Mouse (Mus musculus): ENCODE data around the gene Kctd21. TPM values are rescaled to one million over a fixed set of nuclear protein-coding genes. Genes with fewer than 3 reads are reported as not detected.
A peak's percentile ranks its signal among the peaks of the same experiment; 100 is the strongest.

Gene Kctd21
- total and polyA plus RNA-seq, 3 experiments: 3.6 to 4.1 (median 3.7) TPM

GRCm38 (mm10) chr7:97312196-97312595 lies 19.9 kb upstream of the Kctd21 start:
- DNase-seq: peak in 1 of 2 experiments; percentile 18
- Histone ChIP-seq H3K27me3 (ENCODE audit: control insufficient read depth, insufficient read depth, low read length) (no peaks in the 10 kb centered on the region), H3K9ac (ENCODE audit: low read depth, low read length) (no peak overlapping the region), H3K4me1 (ENCODE audit: control insufficient read depth, insufficient read depth, low read length) (no peaks in the 10 kb centered on the region), H3K27ac (no peak overlapping the region), H3K4me3 (no peak overlapping the region), H3K36me3 (ENCODE audit: control insufficient read depth, insufficient read depth, low read length) (no peaks in the 10 kb centered on the region), H3K79me2 (replicated peaks; ENCODE audit: control insufficient read depth, insufficient read depth, low read length) (no peaks in the 10 kb centered on the region)
- intact Hi-C loops (cut with DNase I): no loop called here
- WGBS: 79% methylated on average over 17 of the region's 17 CpGs
- TF ChIP-seq POLR2A (IDR thresholded peaks at IDR 0.05; ENCODE audit: insufficient read depth, low read depth, low read length): no peak
- no peak for TF ChIP-seq EP300 (IDR thresholded peaks at IDR 0.05; ENCODE audit: insufficient read depth, low read depth, low read length)
- no peak for TF ChIP-seq CTCF (IDR thresholded peaks at IDR 0.05)

GRCm38 (mm10) chr7:97312856-97313255 lies 19.3 kb upstream of the Kctd21 start:
- 91% methylated on average over 6 of the region's 6 CpGs for WGBS
- H3K9ac ChIP-seq (ENCODE audit: low read depth, low read length): no peak overlapping the region
- H3K4me3 ChIP-seq: no peak overlapping the region
- no peaks in the 10 kb centered on the region for H3K36me3 ChIP-seq (ENCODE audit: control insufficient read depth, insufficient read depth, low read length)
- TF ChIP-seq CTCF (IDR thresholded peaks at IDR 0.05) (no peak), POLR2A (IDR thresholded peaks at IDR 0.05; ENCODE audit: insufficient read depth, low read depth, low read length) (no peak), EP300 (IDR thresholded peaks at IDR 0.05; ENCODE audit: insufficient read depth, low read depth, low read length) (no peak)
- no peak overlapping the region for H3K27ac ChIP-seq
- DNase-seq: peak in 1 of 2 experiments; percentile 12
- intact Hi-C loops (cut with DNase I): no loop called here
- no peaks in the 10 kb centered on the region for H3K4me1 ChIP-seq (ENCODE audit: control insufficient read depth, insufficient read depth, low read length)
- H3K79me2 ChIP-seq (replicated peaks; ENCODE audit: control insufficient read depth, insufficient read depth, low read length): no peaks in the 10 kb centered on the region
- H3K27me3 ChIP-seq (ENCODE audit: control insufficient read depth, insufficient read depth, low read length): no peaks in the 10 kb centered on the region

- Histone ChIP-seq H3K27ac (no peak overlapping the region), H3K4me3 (no peak overlapping the region), H3K4me1 (ENCODE audit: control insufficient read depth, insufficient read depth, low read length) (no peaks in the 10 kb centered on the region), H3K79me2 (replicated peaks; ENCODE audit: control insufficient read depth, insufficient read depth, low read length) (no peaks in the 10 kb centered on the region), H3K36me3 (ENCODE audit: control insufficient read depth, insufficient read depth, low read length) (no peaks in the 10 kb centered on the region), H3K9ac (ENCODE audit: low read depth, low read length) (no peak overlapping the region), H3K27me3 (ENCODE audit: control insufficient read depth, insufficient read depth, low read length) (no peaks in the 10 kb centered on the region)
- TF ChIP-seq POLR2A (IDR thresholded peaks at IDR 0.05; ENCODE audit: insufficient read depth, low read depth, low read length) (no peak), CTCF (IDR thresholded peaks at IDR 0.05) (no peak), EP300 (IDR thresholded peaks at IDR 0.05; ENCODE audit: insufficient read depth, low read depth, low read length) (no peak)
- WGBS: 64% methylated on average over 7 of the region's 7 CpGs
- peak in 1 of 2 experiments; percentile 17 for DNase-seq
- intact Hi-C loops (cut with DNase I): no loop called here
Observed at GRCm38 (mm10) chr7:97313364-97313995, 18.6 kb upstream of the Kctd21 start.

- Histone ChIP-seq H3K4me1 (ENCODE audit: control insufficient read depth, insufficient read depth, low read length) (no peaks in the 10 kb centered on the region), H3K79me2 (replicated peaks; ENCODE audit: control insufficient read depth, insufficient read depth, low read length) (no peaks in the 10 kb centered on the region), H3K4me3 (no peak overlapping the region), H3K27me3 (ENCODE audit: control insufficient read depth, insufficient read depth, low read length) (no peaks in the 10 kb centered on the region), H3K27ac (no peak overlapping the region), H3K9ac (ENCODE audit: low read depth, low read length) (no peak overlapping the region), H3K36me3 (ENCODE audit: control insufficient read depth, insufficient read depth, low read length) (no peaks in the 10 kb centered on the region)
- intact Hi-C loops (cut with DNase I): no loop called here
- DNase-seq: no peak
- TF ChIP-seq EP300 (IDR thresholded peaks at IDR 0.05; ENCODE audit: insufficient read depth, low read depth, low read length) (no peak), POLR2A (IDR thresholded peaks at IDR 0.05; ENCODE audit: insufficient read depth, low read depth, low read length) (no peak), CTCF (IDR thresholded peaks at IDR 0.05) (no peak)
- 72% methylated on average over 5 of the region's 5 CpGs for WGBS
Observed at GRCm38 (mm10) chr7:97314646-97315045, 17.5 kb upstream of the Kctd21 start.

- intact Hi-C loops (cut with DNase I): no loop called here
- TF ChIP-seq CTCF (IDR thresholded peaks at IDR 0.05) (no peak), POLR2A (IDR thresholded peaks at IDR 0.05; ENCODE audit: insufficient read depth, low read depth, low read length) (no peak)
- H3K79me2 ChIP-seq (replicated peaks; ENCODE audit: control insufficient read depth, insufficient read depth, low read length): no peaks in the 10 kb centered on the region
- no peaks in the 10 kb centered on the region for H3K4me1 ChIP-seq (ENCODE audit: control insufficient read depth, insufficient read depth, low read length)
- H3K27ac ChIP-seq: no peak overlapping the region
- H3K9ac ChIP-seq (ENCODE audit: low read depth, low read length): no peak overlapping the region
- no peak overlapping the region for H3K4me3 ChIP-seq
- H3K27me3 ChIP-seq (ENCODE audit: control insufficient read depth, insufficient read depth, low read length): no peaks in the 10 kb centered on the region
- WGBS: 82% methylated on average over 6 of the region's 6 CpGs
- DNase-seq: no peak
- H3K36me3 ChIP-seq (ENCODE audit: control insufficient read depth, insufficient read depth, low read length): no peaks in the 10 kb centered on the region
Observed at GRCm38 (mm10) chr7:97315656-97316055, 16.5 kb upstream of the Kctd21 start.

GRCm38 (mm10) chr7:97317706-97318105 lies 14.4 kb upstream of the Kctd21 start:
- DNase-seq: no peak
- no peaks in the 10 kb centered on the region for H3K36me3 ChIP-seq (ENCODE audit: control insufficient read depth, insufficient read depth, low read length)
- H3K27ac ChIP-seq: no peak overlapping the region
- intact Hi-C loops (cut with DNase I): no loop called here
- no peak overlapping the region for H3K4me3 ChIP-seq
- TF ChIP-seq CTCF (IDR thresholded peaks at IDR 0.05): no peak
- H3K9ac ChIP-seq (ENCODE audit: low read depth, low read length): no peak overlapping the region
- H3K27me3 ChIP-seq (ENCODE audit: control insufficient read depth, insufficient read depth, low read length): no peaks in the 10 kb centered on the region
- no peaks in the 10 kb centered on the region for H3K4me1 ChIP-seq (ENCODE audit: control insufficient read depth, insufficient read depth, low read length)
- H3K79me2 ChIP-seq (replicated peaks; ENCODE audit: control insufficient read depth, insufficient read depth, low read length): no peaks in the 10 kb centered on the region
- 85% methylated on average over 3 of the region's 3 CpGs for WGBS
